Mouse (Mus musculus) embryonic facial prominence, embryonic 15.5 days (tissue): Measurements from ENCODE around the gene Ipo8. TPM values are rescaled to one million over a fixed set of nuclear protein-coding genes. Genes with fewer than 3 reads are reported as not detected.
A peak's percentile ranks its signal among the peaks of the same experiment; 100 is the strongest.

Experiments used
- ATAC-seq: fragments of 200-750 bp; cut with Nextera tagmentation; 2 replicates; pipeline ENCODE4 v1.8.0; 2017; ENCODE audit warnings: low read depth, moderate TSS enrichment; ENCODE audit not compliant: insufficient number of reproducible peaks, low FRiP score, low TSS enrichment
- H3K27ac ChIP-seq: fragments of 300-500 bp; sonication (generic); replicated peaks from 2 replicates; pipeline ENCODE4 v1.5.1; 2015; ENCODE audit warnings: mild to moderate bottlenecking, inconsistent platforms
- H3K27me3 ChIP-seq: fragments of 300-500 bp; sonication (generic); 2 replicates; pipeline ENCODE4 v1.6.1; 2015; ENCODE audit warnings: inconsistent platforms
- H3K36me3 ChIP-seq: fragments of 300-500 bp; sonication (generic); 2 replicates; pipeline ENCODE4 v1.6.1; 2015; ENCODE audit warnings: mild to moderate bottlenecking, inconsistent platforms
- H3K4me1 ChIP-seq: fragments of 300-500 bp; sonication (generic); 2 replicates; pipeline ENCODE4 v1.6.1; 2015; ENCODE audit warnings: inconsistent platforms
- H3K4me2 ChIP-seq: fragments of 300-500 bp; sonication (generic); replicated peaks from 2 replicates; pipeline ENCODE4 v1.6.1; 2015; ENCODE audit warnings: mild to moderate bottlenecking, inconsistent platforms
- H3K4me3 ChIP-seq: fragments of 300-500 bp; sonication (generic); replicated peaks from 2 replicates; pipeline ENCODE4 v1.5.1; 2015; ENCODE audit warnings: mild to moderate bottlenecking, inconsistent platforms
- H3K9ac ChIP-seq: fragments of 300-500 bp; sonication (generic); 2 replicates; pipeline ENCODE4 v1.6.1; 2015; ENCODE audit warnings: inconsistent platforms
- H3K9me3 ChIP-seq: fragments of 300-500 bp; sonication (generic); replicated peaks from 2 replicates; pipeline ENCODE4 v1.6.1; 2016; ENCODE audit warnings: inconsistent platforms
- WGBS: fragments of 180-500 bp; shearing (Covaris S2); methylation state at CpG from one replicate; pipeline ENCODE4 v1.1.7; 2015; 5-methylcytosine and 5-hydroxymethylcytosine counted together
- polyA plus RNA-seq: library from polyadenylated mRNA; unstranded; fragments of >200 nt; fragmentation: Nextera tagmentation; extraction: Ambion mirVana; gene quantifications from 2 replicates; pipeline ENCODE4 v1.2.1, GENCODE M21; 2015

Ipo8 gene
- polyA plus RNA-seq, 1 experiment from 2014 or later: 19.0 TPM

GRCm38 (mm10) chr6:148751400-148751799, 79.9 kb downstream of the Ipo8 start:
- H3K4me3 ChIP-seq: no peak overlapping the region
- 67% methylated on average over 2 of the region's 2 CpGs for WGBS
- no peaks in the 10 kb centered on the region for H3K9me3 ChIP-seq
- H3K36me3 ChIP-seq: no peaks in the 10 kb centered on the region
- ATAC-seq: no peak
- no peaks in the 10 kb centered on the region for H3K4me1 ChIP-seq
- H3K9ac ChIP-seq: no peak overlapping the region
- no peak overlapping the region for H3K4me2 ChIP-seq
- H3K27me3 ChIP-seq: no peaks in the 10 kb centered on the region
- no peak overlapping the region for H3K27ac ChIP-seq

DNA sequence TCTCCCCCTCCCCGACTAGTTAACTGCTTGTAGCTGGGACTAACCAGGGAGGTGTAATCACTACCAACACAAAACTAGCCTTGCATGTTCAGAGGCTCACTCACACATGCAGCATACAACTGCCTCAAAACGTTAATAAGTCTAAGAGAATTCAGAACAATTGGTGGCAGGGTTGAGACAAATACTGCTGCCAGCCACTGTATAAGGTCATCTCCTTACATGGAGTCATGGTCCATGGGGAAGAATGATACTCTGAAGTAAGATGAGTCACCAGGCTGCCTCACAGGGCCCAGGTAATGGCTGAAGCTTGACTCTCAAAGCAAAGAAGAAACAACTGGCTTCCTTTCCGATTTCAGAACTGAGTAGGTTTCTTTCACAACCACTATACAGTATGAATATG, 81.1 kb downstream of the Ipo8 start:
- Histone ChIP-seq H3K9ac (no peak overlapping the region), H3K27me3 (no peaks in the 10 kb centered on the region), H3K4me3 (no peak overlapping the region), H3K9me3 (no peaks in the 10 kb centered on the region), H3K27ac (no peak overlapping the region), H3K4me2 (no peak overlapping the region), H3K36me3 (no peaks in the 10 kb centered on the region), H3K4me1 (no peaks in the 10 kb centered on the region)
- ATAC-seq: no peak
- WGBS: 82% methylated on average over 3 of the region's 3 CpGs

DNA sequence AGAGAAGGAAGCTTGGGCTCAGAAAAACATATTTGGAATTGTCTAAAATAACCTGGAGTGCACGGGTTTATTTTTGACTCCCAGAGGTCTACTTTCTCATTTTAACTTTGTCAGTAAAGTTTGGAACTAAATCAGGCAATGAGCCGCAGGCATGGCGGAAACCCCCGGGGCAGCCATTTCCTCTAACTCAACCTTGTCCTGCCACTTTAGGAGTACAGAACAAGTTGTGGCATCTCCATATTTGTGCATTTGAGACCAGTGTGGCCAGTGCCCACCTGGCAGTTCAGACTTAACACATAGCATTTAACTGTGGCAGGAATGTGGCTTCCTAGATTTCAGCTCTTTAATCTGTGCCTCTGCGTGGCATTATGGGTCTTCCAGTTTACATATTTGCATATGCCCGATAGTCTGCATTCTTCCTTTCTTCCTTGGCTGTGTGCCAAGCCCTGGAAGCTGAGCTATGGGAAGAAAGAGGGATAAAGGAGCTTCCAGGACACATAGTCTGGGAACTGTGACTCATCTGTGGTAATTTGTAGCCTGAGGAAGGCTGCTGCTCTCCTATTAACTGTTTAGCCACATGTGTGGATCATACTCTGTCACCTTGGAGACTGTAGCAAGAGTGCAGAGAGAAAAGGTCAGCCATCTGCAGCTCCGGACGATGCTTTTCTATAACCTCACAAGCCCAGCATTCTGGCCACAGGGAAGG, 90.6 kb downstream of the Ipo8 start:
- Histone ChIP-seq H3K4me3 (no peak overlapping the region), H3K27ac (0 out of 2 replicates have a peak overlapping the region, but pooled peaks have one; percentile 18), H3K4me1 (peaks cover 15% of the 10 kb centered on the region), H3K9ac (no peak overlapping the region), H3K4me2 (no peak overlapping the region), H3K9me3 (no peaks in the 10 kb centered on the region), H3K27me3 (no peaks in the 10 kb centered on the region), H3K36me3 (no peaks in the 10 kb centered on the region)
- 28% methylated on average over 8 of the region's 8 CpGs for WGBS
- ATAC-seq: peak; percentile 54; the same call in 1 of the 2 replicates

GRCm38 (mm10) chr6:148736390-148736789, 94.9 kb downstream of the Ipo8 start:
- H3K4me2 ChIP-seq: no peak overlapping the region

GRCm38 (mm10) chr6:148734012-148734411, 97.3 kb downstream of the Ipo8 start:
- no peak overlapping the region for H3K27ac ChIP-seq
- ATAC-seq: no peak
- 93% methylated on average over 20 of the region's 20 CpGs for WGBS
- no peak overlapping the region for H3K4me3 ChIP-seq
- H3K9me3 ChIP-seq: no peaks in the 10 kb centered on the region
- no peaks in the 10 kb centered on the region for H3K27me3 ChIP-seq
- no peak overlapping the region for H3K4me2 ChIP-seq
- 0 out of 2 replicates have a peak, but pooled peaks cover 5% of the 10 kb centered on the region for H3K4me1 ChIP-seq
- no peak overlapping the region for H3K9ac ChIP-seq
- no peaks in the 10 kb centered on the region for H3K36me3 ChIP-seq

More at GRCm38 (mm10) chr6:148736390-148736789, 94.9 kb downstream of the Ipo8 start:
- no peak overlapping the region for H3K4me3 ChIP-seq
- H3K4me1 ChIP-seq: peaks cover 14% of the 10 kb centered on the region
- H3K36me3 ChIP-seq: no peaks in the 10 kb centered on the region
- ATAC-seq: no peak
- no peaks in the 10 kb centered on the region for H3K27me3 ChIP-seq
- H3K27ac ChIP-seq: no peak overlapping the region
- H3K9ac ChIP-seq: no peak overlapping the region
- H3K9me3 ChIP-seq: no peaks in the 10 kb centered on the region
- WGBS: 67% methylated on average over 1 of the region's 1 CpGs

GRCm38 (mm10) chr6:148732920-148733319, 98.3 kb downstream of the Ipo8 start:
- Histone ChIP-seq H3K9ac (no peak overlapping the region), H3K4me3 (no peak overlapping the region), H3K27ac (no peak overlapping the region), H3K36me3 (no peaks in the 10 kb centered on the region), H3K9me3 (no peaks in the 10 kb centered on the region), H3K4me2 (no peak overlapping the region), H3K27me3 (no peaks in the 10 kb centered on the region), H3K4me1 (0 out of 2 replicates have a peak, but pooled peaks cover 4% of the 10 kb centered on the region)
- no peak for ATAC-seq
- 71% methylated on average over 1 of the region's 1 CpGs for WGBS

DNA sequence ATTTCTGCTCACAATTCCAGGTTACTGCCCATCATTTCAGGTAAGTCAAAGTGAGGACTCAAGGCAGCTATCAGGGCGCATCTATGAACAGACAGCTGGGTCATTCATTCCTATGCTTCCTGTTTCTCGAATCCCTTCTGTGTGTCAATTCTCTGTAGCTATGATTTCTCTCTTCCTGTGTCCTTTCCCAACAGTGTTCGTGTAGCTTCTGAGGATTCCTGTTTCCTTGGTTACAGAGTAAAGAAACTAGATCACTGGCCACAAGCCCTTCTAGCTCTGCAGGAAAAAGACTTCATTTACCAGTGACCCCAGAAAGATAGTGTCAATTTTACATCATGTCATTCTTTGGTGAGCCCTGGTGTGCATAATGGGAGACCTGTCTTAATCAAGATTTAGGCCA, 102.7 kb downstream of the Ipo8 start:
- Histone ChIP-seq H3K4me1 (no peaks in the 10 kb centered on the region), H3K36me3 (no peaks in the 10 kb centered on the region), H3K9ac (no peak overlapping the region), H3K27ac (no peak overlapping the region), H3K4me2 (no peak overlapping the region), H3K9me3 (no peaks in the 10 kb centered on the region), H3K4me3 (no peak overlapping the region), H3K27me3 (no peaks in the 10 kb centered on the region)
- ATAC-seq: no peak
- WGBS: 51% methylated on average over 3 of the region's 3 CpGs

DNA sequence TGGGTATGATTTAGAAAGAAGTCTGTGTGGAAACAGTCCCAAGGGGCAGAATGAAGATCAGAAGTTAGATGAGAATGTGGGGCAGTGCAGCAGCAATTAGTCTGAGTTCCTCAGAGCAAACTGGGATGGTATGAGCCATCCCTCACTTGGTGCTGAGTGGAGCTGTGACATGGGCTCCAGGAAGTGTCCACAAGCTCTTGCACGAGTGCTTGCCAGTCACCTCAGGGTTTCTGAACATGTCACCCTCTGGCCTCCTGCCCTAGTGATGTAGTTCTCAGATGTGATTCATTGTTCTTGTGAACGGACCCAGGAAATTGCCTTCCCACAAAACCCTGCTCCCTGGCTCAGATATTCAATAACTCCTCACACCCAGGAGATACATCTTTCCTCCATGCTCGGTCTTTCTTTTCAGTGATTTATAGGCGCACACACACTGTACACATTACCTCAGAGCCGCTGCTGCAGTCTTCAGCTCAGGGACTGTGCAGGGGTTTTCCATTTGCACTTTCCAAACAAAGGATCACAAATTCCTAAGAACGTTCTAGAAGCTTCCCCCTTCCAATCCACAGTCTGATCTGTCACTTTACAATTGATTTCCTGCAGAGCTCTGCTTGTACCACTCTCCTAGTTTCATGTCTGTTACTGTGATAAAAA, 103.3 kb downstream of the Ipo8 start:
- no peaks in the 10 kb centered on the region for H3K9me3 ChIP-seq
- no peaks in the 10 kb centered on the region for H3K27me3 ChIP-seq
- 68% methylated on average over 6 of the region's 6 CpGs for WGBS
- H3K4me2 ChIP-seq: no peak overlapping the region
- H3K9ac ChIP-seq: no peak overlapping the region
- H3K4me1 ChIP-seq: no peaks in the 10 kb centered on the region
- ATAC-seq: no peak
- H3K36me3 ChIP-seq: no peaks in the 10 kb centered on the region
- H3K4me3 ChIP-seq: no peak overlapping the region
- no peak overlapping the region for H3K27ac ChIP-seq

GRCm38 (mm10) chr6:148724453-148724852, 106.8 kb downstream of the Ipo8 start:
- WGBS: 77% methylated on average over 3 of the region's 3 CpGs
- Histone ChIP-seq H3K4me1 (no peaks in the 10 kb centered on the region), H3K4me3 (no peak overlapping the region), H3K9ac (no peak overlapping the region), H3K36me3 (no peaks in the 10 kb centered on the region), H3K27ac (no peak overlapping the region), H3K27me3 (no peaks in the 10 kb centered on the region), H3K4me2 (no peak overlapping the region), H3K9me3 (no peaks in the 10 kb centered on the region)
- no peak for ATAC-seq

Other genes starting within 250 kb of the Ipo8 start
- 12.3 TPM in 2 replicates for gene Caprin2, start 64.8 kb upstream of the Ipo8 start, polyA plus RNA-seq
- gene Sinhcaf, start 115.0 kb upstream of the Ipo8 start, polyA plus RNA-seq: 70.7 and 76.4 TPM in 2 replicates